Mouse (Mus musculus) heart, postnatal 0 days (tissue): Measurements from ENCODE around the gene Pus10.

Experiments
- CTCF ChIP-seq: IDR thresholded peaks from 2 replicates; pipeline ENCODE4 v1.5.1; 2016; ENCODE audit warnings: antibody characterized with exemption, control low read depth, low read depth
- EP300 ChIP-seq: IDR thresholded peaks from 2 replicates; pipeline ENCODE4 v1.6.1; 2016; ENCODE audit warnings: antibody characterized with exemption, low read depth

- TF ChIP-seq EP300 (no peak), CTCF (no peak)
These were observed 34.8 kb upstream of the Pus10 start for GRCm38 (mm10) chr11:23630664-23631063.
